Mouse (Mus musculus): ENCODE measurements around the gene Hdac11. TPM values are rescaled to one million over a fixed set of nuclear protein-coding genes. Genes with fewer than 3 reads are reported as not detected.

Gene Hdac11
- total RNA-seq (2023), result 1 to 10 TPM; 1.8 to 2.4 TPM

DNA sequence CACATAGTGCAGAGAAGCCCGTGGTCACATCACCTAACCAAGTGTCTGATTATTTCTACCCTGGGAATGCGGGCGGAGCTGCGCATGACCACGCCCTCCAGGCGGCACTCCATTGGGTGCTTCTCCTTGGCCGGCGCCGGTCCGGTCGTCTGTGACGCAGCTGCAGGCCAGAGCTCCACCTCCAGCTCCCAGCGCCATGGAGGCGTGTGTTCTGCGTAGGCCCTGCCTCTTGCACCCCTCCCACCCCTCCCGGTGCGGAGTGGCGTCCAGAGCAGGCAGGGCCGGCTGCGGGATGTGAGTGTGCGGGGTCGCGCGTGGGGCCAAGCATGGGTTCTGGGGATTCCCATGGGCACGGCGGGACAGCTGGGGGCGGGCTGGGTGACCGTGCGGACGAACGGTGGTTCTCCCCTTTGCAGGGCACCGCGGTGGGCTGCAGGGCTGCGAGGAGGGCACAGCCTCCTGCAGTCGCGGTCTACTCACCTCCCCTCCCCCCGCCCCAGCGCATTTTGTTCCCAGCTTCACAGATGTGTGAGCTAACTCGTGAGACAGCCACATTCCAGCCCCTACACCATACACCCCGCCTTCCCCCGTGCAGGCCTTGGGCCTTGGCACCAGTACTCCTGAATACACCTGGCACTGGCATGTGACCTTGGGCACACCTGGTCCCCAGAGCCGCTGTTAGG, at the start of gene Hdac11:
Gene Hdac11, plus strand, starts transcription at position 112 of the 683 bp plus-strand sequence.

DNA sequence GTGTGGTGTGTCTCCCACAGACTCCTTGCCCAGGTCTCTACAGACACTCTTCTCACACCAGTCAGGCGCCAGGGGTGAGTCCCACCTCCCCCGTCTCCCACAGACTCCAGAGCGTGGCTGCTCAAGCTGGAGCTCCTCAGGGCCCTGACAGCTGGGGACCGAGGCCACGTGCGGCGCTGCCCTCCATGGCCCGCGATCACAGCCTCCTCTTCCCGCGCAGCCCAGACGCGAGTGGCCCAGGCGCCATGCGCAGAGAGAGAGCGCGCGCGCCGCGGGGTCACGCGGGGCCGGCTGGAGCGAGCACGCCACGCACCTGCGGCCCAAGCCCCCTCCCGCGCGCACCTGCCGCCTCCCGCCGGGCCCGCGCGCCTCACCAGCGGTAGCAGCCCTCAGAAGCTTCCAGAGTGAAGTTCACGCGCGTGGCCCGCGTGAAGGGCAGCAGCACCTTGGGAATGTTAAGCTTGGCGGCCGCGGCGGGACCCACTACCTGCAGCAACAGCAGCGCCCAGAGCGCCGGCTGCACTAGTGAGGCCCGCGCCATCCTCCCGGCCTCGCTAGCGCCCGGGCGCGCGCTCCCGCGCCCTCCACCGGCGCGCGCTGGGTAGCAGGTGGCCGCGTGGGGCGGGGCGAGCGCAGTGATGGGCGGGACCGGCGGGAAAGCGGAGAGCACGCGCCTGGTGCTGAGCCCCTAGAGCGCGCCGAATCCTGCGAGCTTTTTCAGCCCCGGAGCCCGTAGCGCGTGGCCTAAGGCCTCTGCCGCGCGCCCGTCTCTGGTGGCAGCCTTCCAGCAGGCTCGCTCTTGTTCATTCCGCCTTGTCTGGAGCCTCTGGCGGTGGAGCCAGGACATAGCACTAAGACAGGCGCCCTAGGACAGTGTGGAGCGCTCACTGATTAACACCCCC, 40.0 kb upstream of the Hdac11 start, which contains the start of gene Nup210:
Gene Nup210, minus strand, starts transcription at position 586 of the 902 bp plus-strand sequence.

DNA sequence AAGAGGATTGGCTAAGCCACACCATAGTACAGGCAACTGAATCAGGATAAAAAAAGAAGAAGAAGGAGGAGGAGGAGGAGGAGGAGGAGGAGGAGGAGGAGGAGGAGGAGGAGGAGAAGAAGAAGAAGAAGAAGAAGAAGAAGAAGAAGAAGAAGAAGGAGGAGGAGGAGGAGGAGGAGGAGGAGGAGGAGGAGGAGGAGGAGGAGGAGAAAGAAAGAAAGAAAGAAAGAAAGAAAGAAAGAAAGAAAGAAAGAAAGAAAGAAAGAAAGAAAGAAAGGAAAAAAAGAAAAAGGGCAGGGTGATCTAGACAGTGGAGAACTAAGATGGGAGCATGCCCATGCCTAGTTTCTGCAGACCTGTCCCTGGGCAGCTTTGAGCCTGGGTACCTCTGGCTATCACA, 55.7 kb downstream of the Hdac11 start, which contains the start of gene Fbln2:
Gene Fbln2, plus strand, starts transcription at position 301 of the 400 bp plus-strand sequence.

Other genes starting within 250 kb of the Hdac11 start
- gene Iqsec1, start 168.0 kb upstream of the Hdac11 start, total RNA-seq (2023), result 100 to 1,000 TPM; 161 to 165 TPM
- gene Nup210, start 39.8 kb upstream of the Hdac11 start, total RNA-seq (2023), result 100 to 1,000 TPM; 276 to 293 TPM
- gene Fbln2, start 55.8 kb downstream of the Hdac11 start, total RNA-seq (2023), result not detected

All from T-cell, adult 66 days (primary cell).